Mouse (Mus musculus) cortical plate, adult 2 months (tissue): ENCODE results near the gene Kirrel3.

ENCODE experiments used
- CTCF ChIP-seq: fragments of 200-500 bp; IDR thresholded peaks from 2 replicates; pipeline ENCODE4 v1.5.1; 2011; ENCODE audit warnings: mild to moderate bottlenecking, control low read depth, low read length; ENCODE audit not compliant: insufficient read depth; ENCODE audit errors: extremely low read depth
- POLR2A ChIP-seq: fragments of 200-500 bp; IDR thresholded peaks from 2 replicates; pipeline ENCODE4 v1.6.1; 2011; ENCODE audit warnings: mild to moderate bottlenecking, low read length, control low read depth; ENCODE audit not compliant: insufficient read depth; ENCODE audit errors: extremely low read depth

DNA sequence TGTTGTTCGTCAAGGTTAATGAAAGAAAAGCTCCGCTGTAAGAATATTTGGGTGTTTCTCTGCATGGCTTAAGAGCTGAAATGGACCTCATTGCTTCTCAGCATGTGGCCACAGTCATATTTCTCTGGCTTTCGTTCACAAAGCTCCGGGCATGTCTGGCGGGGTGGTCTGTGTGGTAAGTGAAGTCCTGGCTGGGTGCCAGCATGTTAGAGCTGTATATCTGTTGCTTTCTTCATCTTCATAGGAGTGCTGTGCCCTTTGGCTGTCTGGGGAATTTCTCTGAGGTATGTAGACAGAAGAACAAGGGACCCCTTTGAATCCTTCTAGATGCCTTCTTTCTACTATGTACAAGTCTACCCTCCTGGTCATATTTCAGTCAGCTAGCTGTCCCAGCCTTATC lies 137.8 kb downstream of the Kirrel3 start:
- TF ChIP-seq POLR2A (no peak), CTCF (no peak)
